Mouse (Mus musculus): ENCODE results near the gene Zfp579.
"Not testable (repeated sequence)": the region's sequence is repeated elsewhere in the genome, so short reads cannot be mapped to it uniquely, and the experiment has no call there.

Gene Zfp579

DNA sequence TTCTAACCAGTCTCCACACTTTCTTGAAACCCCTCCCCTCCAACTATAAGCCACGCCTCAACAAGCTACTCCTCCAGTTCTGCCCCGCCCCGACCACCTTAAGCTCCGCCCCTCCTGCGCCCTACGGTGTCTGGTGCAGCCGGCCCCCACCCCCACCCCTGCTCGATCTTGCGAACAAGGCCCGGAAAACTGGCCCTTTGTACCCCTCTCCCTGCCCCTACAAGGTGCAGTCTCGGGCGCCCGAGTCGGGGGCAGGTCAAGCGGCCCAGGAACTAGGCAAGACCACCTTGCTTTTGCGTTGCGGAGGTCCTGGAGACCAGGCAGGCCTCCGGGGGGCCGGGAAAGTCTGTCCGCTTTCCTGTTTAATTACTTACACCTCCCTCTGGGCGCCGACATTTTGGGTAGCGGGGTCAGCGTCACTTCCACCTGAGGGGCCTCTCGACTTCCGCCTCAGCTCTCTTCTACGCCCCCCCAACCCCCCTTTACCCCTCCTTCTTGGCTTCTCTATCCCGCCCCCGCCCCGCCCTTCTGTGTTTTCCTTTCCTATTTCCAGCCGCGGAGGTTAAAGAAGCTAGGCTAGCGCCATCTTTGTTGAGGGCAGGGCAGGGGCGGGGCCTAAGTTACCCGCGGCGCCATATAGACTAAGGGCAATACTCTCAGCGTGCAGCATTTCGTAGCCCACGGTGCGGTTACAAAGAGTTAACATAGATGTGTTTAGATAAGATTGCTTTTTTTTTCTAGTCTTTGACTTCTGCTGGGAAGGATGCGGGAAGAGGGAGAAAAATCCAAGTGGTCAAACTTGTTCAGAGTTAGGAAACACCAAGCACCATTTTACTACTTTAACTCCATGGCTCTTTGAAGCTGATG is 18.5 kb upstream of the Zfp579 start, which contains the start of the genes Zfp524 and Fiz1:
Gene Zfp524 (plus strand): TSS at position 165 of the 867 bp plus-strand sequence.
Gene Fiz1 (minus strand): TSS at position 447 of the 867 bp plus-strand sequence.
- peak; percentile 97 for DNase-seq

DNA sequence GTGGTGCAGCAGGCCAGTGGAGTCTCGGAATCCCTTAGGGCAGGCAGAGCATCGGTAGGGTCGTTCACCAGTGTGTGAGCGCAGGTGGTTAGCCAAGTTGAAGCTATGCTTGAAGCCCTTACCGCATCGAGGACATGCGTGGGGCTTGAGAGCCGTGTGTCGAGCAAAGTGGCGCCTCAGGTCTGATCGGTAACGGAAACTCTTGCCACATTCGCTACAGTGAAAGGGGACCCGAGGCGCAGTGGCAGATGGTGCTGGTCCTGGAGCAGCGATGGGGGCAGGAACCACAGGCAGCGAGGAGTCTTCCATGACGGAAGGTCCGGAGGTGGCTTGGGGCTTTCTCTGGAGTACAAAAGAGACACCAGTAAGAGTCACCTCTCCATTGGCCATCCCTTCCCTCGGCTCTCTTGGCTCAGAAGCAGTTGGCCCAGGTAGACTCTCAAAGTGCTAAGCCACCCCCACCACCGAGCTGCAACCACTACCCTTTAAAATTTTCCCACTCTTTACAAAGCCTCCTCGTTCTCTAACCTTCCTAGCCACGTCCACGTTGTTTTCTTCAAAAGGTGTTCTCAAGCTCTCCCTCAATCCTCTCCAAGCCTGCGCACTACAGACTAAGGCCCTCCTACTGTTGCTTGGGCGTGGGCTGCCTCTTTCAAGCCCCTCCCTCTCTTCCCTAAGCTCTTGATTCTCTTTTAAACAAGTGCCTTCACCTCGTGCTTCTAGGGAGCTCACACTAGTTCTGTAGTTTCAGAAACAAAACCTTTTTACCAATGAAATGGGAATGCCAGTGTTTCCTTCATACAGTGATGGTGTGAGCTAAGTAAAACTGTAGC is 16.9 kb upstream of the Zfp579 start:
- peak; percentile 61 to 62 for DNase-seq

DNA sequence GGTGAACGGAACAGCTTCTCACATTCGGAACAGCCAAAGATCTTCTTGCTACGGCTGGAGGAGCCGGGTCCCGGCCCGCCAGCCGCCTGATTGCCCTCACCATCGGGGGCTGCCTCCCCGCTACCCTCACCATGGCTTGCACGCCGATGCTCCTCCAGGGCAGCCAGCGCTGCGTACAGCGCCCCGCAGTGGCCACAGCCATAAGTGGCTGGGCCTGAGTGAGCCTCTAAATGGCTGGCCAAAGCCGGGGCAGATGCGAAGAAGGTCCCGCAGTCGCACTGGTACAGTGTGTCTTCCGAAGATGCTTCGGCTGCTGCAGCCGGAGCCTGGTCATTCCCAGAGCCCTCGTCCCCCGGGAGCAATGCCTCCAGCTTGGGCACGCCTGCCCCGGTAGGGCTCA is 12.3 kb upstream of the Zfp579 start:
- DNase-seq = no peak

DNA sequence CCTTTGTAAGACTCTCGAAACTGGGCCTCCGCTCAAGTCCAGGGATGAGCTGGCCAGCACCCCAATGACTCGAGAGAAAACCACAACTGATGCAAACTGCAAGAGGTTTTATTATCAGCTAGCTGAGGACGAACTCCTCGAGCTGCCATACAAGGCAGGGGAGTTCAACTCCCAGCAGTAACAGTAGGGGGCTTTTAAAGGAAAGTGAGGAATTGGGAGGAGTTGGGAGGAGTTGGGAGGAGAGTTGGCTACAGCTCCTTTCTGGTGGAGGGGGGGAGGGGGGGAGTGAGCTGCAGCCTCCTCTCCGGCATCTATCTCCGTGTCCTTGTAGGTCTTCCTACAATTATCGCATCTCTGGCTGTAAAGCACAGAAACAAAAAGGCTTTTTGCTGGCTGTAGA is 6.9 kb upstream of the Zfp579 start:
- not testable (repeated sequence) for DNase-seq

DNA sequence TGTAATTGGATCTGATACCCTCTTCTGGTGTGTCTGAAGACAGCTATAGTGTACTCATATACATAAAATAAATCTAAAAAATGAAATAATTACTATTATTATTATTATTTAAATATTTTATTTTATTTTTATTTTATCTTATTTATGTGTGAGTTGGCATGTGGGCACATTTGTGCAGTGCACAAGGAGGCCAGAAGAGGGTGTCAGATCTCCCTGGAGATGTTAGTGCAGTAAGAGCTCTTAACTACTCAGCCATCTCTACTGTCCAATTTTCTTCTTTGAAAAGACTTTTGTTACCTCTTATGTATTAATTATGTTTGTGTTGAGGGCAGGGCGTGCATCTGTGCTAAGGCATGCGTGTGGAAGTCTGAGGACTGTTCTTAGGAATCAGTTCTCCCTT is 3.9 kb upstream of the Zfp579 start:
- no peak for DNase-seq

DNA sequence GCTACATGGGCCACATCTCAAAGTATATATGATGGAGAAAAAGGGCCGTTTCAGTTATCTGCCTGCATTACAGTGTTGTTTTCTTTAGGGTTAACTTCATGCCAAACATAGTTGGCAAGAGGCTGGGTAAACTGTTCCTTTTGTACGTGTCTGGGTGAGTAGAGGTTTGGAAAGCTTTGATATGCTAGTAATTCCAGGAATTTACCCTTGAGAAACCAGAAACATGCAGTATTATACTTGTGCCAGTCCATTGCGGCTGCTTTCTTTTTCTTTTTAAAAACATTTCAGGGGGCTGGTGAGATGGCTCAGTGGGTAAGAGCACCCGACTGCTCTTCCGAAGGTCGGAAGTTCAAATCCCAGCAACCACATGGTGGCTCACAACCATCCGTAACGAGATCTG is 976 bp upstream of the Zfp579 start:
- no peak for DNase-seq

DNA sequence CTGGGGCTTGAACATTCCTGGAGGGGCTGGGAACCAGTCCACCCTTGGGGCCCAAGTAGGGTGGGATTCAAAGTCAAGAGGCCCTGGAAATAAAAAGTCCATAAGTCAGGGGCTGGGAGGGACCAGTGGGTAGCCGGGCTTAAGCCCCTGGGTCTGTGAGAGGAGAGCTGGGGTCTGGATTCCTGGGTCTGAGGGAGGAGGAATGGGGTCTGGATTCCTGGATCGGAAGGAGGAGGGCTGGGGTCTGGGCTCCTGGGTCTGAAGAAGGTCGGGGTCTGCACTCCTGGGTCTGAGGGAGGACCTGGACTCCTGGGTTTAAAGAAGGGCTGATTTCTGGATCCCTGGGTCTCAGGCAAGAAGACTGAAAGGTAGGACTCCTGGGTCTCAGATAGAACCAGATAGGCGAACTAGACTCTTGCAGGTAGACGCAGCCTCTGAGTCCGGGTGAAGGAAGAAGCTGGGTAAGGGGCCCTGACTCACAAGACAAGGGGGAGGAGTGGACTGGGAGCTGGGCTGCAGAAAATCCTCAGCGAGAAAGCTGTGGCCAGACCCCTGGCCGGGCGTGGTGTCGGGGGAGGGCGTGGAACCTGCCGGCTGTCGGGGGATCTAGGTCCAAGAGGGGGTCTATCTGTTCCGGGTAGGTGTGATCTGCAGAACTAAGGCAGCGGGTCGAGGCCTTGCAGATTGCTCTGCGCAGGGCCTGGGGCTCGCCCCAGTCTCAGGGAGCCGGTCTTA is 523 bp downstream of the Zfp579 start:
- DNase-seq = no peak

DNA sequence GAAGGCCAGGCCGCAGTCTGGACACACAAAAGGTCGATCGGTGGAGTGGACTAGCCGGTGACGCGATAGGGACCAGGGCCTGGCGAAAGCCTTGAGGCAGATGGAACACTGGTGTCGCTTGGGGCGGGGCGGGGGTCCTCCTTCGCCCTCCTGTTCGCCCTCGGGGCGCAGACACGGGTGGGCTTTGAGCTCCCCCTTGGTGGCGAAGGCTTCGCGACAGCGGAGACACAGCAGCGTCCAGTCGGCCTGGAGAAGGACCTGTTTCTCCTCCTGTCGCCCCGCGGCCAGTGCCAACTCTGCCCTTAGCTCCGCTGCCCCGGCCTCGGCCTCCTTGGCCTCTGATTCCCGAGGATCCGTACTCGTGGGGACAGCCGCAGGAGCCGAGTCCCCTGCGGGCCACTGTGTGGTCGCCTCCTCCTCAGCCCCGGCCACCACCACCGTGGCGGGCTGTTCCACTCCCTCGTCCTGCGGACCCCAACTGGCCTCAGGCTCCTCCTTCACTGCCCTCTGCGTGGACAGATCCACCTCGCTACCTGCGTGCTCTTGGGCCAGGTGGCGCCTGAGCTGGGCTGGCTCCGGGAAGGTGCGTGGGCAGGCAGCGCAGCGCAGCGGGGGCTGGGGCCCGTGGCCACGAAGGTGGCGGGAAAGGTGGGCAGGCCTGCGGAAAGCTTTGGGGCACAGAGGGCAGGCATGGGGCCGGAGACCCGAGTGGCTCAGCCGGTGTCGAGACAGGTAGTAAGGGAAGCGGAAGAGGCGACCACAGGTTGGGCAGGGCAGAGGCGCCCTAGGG is 1.8 kb downstream of the Zfp579 start:
- no peak for DNase-seq

DNA sequence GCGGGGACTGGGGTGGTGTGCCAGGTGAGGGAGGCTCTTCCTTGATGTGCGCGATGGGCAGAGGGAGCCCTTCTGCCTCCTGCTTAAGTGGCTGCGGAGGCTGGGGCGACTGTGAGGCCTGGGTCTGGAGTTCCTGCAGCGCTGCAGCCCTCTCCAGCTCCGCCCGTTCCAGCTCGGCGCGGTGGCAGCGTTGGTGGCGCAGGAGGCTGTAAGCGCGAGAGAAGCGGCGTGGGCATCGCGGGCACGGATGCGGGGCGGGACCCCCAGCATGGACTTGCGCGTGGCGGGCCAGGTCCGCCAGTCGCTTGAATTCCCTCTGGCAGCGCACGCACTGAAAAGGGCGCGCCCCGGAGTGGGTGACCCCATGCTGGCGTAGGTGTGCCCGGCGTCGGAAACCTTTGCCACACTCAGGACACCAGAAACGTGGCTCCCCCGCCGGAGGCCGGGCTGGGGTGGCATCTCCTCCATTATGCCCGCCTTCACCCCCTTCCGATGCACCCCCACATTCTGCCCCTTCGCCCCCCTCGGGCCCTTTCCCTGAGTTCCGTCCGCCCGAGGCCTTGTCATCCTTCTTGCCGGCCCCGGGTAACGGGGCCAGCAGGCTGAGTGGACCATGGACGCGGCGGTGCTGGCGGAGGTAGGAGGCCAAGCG is 2.5 kb downstream of the Zfp579 start:
- no peak for DNase-seq

DNA sequence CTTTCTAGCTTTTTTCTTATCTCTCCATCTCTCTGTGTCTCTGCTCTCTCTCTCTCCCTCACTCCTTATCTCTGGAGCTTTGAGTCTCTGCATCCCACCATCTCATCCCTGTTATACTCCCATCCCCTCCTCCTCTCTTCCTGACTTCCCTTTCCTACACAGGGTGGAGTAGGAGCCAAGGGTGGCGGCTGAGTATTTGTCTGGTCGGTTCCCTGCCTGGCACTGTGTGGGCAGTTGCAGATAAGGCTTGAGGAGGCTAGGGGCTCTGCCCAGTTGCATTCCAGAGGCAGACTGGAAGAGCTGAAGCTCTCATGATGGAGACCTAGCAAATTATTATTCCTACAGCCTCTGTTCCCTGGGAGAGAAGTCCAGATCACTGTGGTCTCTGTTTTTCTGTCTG is 7.7 kb downstream of the Zfp579 start:
- DNase-seq = peak in 1 of 2 experiments; percentile 26

DNA sequence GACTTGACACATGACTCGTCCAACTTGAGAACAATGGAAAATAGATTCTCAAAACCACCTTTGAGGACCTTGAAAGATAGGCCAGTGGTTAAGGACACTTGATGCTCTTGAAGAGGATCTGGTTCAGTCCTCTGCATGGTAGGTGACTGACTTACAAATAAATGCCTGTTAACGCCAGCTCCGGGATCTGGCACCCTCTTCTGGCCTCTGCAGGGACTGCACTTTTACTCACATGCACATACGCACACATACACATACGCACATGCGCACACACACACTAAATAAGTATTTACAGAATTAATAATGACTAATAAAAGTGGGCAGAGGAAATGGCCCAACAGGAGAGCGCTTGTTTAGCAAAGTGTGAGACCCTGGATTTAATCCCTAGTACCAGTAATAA is 19.1 kb downstream of the Zfp579 start:
- no peak for DNase-seq

DNA sequence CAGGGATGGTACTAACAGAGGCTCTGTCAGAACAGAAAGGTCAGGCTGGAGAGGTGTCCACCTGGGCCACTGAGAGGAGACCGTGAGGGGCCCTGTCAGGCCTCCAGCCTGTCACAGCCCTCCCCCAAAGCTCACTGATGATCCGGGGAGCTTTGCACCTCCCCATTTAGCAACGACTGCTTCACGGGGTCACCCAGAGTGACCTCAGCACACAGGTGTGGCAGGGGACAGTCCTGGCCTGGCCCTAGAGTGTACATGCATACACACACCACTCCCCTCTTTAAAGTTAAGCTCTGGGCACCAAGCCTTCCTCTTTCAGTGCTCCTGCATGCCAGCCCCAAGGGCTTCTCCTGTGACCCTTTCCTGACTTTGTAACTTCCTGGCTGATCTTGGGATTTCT is 20.5 kb downstream of the Zfp579 start:
- no peak for DNase-seq

DNA sequence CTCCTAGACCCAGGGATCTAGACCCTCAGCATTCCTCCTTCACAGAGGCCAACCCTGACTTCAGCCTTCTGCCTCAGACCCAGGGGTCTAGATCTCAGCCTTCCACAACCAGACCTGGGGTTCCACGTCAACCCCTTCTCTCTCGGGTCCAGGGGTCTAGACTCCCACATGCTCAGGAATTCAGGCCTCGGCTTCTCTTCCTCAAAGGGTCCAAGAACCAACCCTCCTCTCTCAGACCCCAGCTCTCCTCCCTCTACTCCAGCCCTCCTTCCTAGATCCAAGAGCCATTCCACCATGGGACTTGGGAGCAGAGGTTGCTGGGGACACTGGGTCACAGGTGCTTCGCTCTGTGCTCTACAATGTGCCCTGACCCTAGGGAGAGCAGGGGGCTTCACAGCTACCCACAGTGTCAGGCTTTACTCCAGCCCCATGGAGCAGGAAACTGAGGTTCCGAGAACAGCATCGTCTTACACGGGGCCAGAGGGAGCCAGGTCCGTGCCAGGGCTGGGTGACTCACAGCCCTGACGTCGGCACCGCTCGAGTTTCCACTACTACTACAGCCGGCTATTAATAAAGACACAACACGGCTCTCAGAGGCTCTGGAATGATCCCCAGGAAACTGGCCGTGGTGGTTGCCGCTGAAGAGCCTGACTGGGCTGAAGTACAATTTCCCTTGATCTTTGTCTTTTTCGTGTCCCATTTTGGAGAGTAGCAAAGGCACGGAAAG is 23.5 kb downstream of the Zfp579 start:
- peak; percentile 54 to 65 for DNase-seq

DNA sequence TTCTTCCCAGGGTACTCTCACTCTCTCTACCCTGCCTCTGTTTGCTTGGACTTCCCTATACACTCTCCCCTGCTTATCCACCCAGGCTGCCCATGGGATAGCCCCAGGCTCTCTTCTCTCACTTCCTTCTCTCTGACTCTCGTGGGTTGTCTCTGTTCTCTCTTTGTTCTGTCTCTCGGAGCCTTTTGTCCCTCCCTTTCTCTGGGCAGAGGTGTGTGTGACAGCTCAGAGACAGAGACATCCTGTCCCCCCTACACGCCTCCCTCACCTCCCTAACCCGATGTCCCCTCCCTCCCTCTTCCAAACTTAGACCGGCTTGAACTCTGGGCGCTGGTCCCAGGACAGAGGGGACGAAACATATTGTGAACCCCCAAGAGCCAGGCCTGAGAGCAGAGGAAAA is 24.2 kb downstream of the Zfp579 start:
- peak in 1 of 2 experiments; percentile 39 for DNase-seq

DNA sequence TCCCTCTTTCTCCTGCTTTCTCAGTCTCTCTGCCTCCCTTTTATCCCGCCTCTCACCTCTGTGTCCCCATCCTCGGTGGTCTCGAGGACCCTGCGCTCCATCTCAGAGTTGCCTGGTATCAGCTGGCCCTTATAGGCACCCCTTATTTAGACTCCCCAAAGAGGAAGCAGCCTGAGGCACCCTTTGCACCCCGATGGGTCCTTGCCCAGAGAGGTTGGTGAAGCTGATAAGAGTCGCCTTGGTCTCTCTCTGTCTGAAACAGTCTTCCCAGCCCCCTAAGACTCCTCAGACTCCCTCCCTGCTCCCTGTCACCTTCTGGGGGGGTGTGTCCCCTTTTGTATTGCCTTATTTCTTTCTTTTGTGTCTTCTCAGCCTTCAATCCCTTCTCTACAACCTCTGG is 24.9 kb downstream of the Zfp579 start, which contains the start of gene Sbk3:
Gene Sbk3 (minus strand): TSS at position 101 of the 400 bp plus-strand sequence.
- no peak for DNase-seq

DNA sequence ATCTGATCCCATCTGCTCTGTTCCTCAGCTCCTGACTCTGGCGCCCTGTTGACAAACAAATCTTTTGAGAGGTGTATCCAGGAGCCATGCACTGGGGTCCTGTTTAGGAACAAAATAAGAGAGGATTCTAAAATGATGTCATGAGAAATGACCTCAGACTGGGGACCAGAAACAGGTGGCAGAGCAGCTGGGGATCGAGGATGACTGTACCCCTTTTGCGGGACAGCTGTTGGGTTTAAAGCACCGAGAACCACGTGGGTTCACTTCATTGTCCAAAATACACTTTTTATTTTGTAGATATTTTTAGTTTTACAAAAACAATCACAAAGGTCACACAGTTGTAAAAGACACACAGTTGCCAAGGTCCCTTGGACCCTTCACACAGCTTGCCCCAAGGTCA is 31.0 kb downstream of the Zfp579 start:
- no peak for DNase-seq

DNA sequence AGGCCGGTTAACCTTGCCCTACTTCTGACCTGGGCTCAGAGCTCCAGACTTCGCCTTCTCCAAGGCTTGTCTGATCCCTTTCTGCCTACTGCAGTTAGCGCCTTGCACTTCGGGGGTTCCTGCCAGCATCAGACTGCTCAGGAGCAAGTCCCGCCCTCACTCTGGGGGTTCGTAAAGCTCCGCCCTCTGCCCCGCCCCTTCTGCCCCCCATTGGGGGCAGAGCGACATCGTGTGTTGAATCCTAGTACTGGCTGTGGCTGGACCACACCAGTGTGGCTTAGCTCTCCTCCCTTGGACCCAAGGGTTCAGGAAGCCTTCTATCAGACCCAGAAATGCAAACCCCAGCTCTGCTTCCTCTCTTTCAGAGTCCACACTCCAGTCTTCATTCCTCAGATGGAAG is 31.7 kb downstream of the Zfp579 start, which contains the start of gene Sbk2:
Gene Sbk2 (minus strand): TSS at position 135 of the 400 bp plus-strand sequence.
- peak; percentile 79 to 81 for DNase-seq

DNA sequence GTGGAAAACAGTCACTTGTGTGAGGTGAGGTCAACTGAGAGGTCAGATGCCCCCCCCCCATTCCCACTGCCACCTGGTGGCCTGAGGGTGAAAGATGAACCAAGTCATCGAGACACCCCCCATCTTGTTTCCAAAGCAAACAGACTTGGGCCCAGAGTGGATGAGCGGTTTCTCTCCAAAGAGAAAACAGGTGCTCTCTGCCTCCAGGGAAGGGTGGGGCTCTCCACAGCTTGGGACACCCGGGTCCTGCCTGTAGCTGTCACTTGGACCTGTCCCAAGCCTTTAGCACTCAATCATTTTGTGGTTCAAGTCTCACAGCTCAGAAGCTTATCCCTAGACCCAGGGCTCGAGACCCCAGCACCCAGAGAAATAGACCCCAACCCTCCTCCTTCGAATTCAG is 32.4 kb downstream of the Zfp579 start:
- no peak for DNase-seq

DNA sequence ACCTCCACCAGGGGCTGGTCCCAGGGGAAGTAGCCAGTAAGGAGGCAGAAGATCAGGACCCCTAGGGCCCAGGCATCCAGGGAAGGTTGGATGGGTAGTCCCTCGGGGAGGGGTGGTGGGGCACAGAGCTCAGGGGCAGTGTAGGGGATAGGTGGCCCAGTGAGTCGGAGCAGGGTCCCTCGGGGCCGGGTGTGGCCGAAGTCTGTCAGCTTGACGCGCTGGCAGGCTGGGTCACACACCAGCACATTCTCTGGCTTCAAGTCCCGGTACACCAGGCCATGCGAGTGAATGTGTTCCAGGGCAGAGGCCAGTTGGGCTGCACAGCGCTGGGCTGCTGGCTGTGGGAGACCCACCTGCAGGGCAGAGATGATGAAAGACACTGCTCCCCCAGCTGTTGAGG is 38.6 kb downstream of the Zfp579 start:
- no peak for DNase-seq

DNA sequence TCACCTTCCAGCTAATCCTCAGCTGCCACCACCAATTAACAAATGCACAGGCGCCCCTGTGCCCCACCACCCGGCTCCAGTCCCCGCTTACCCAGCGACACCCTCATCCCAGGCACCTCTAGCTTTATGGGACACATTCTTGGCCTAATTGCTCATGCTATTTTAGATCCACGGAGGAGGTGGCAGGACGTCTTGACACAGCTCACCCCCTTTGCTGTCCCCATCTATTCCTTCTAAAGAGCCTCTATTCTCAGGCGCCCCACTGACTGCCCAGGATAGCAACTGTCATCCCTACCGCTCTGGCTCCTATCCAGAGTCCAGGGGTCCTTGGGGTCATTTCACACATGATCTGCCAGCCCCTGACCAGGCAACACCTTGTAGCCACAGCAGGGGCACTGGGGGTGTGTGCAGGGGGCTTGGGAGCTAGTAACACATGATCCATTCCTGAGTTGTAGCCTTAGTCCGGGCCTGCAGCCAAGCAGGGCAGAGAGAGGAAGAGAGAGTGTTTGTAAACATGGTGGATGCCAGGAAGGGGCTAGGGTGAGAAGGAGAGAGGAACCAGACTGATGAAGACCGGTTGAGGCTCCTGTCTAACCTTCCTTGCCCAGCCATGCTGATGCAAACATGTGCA is 42.0 kb downstream of the Zfp579 start:
- DNase-seq = no peak

All from lung, adult 18-20 months (tissue).